Mouse (Mus musculus) lung, postnatal 0 days (tissue): Measurements from ENCODE around the gene Tsx.

Experiments
- CTCF ChIP-seq: IDR thresholded peaks from 2 replicates; pipeline ENCODE4 v1.5.1; 2016; ENCODE audit warnings: antibody characterized with exemption, mild to moderate bottlenecking
- EP300 ChIP-seq: IDR thresholded peaks from 2 replicates; pipeline ENCODE4 v1.6.1; 2016; ENCODE audit warnings: antibody characterized with exemption, mild to moderate bottlenecking, control low read depth

DNA sequence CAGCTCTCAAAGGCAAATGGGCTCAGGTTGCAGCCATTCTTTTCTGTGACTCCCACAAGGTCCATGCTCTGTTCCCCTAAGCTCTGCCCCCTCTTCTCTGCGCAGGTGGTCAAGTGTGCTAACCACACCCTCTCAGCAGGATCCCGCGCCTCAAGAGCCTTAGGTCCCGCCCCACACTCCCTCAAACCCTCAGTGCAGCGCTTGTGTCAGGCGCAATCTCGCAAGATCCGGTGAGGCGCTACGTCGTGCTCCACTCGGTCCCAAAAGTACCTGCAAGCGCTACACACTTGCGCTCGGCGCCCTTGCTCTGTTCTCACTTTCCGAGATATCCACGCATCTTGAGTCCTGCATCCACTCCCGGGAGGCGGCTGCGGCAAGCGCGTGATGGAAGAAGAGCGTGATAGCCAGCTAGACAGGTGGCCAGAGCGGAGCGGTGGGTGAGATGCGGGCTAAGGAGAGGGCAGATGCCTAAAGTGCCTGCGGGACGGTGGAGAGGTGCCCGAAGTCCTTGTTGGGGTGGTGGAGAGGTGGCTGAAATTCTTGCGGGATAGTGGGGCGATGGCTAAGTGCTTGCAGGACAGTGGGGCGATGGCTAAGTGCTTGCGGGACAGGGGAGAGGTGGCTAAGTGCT, 33.4 kb downstream of the Tsx start:
- TF ChIP-seq CTCF (no peak), EP300 (no peak)
